ENCODE assay signal across 28 mouse cellular contexts in genomic region chr17:25934526-25934925, GRCm38 (mm10). TPM values are rescaled to one million over a fixed set of nuclear protein-coding genes. Genes with fewer than 3 reads are reported as not detected.
DNase-seq lines count a peak whose midpoint lies in the region; ATAC-seq lines count a peak whose summit lies in the region.
"Had no signal": no experiment of that assay in that cellular context is flagged by ENCODE, and none has a peak within 500 bp of the region (broad histone marks: within the 10 kb centered on the region; RNA-seq: fewer than 3 reads in every experiment).

No protein-coding gene starts in this region.

- H3K4me1 ChIP-seq in liver, embryonic 12.5 days: peaks cover 51% of the 10 kb centered on the region
- no peaks in the 10 kb centered on the region for H3K4me1 ChIP-seq in midbrain, embryonic 13.5 days (replicated peaks)
- H3K4me1 ChIP-seq in midbrain, embryonic 14.5 days (ENCODE audit: control insufficient read depth, insufficient read depth, low read length): no peaks in the 10 kb centered on the region
- H3K4me1 ChIP-seq in hindbrain, embryonic 10.5 days (replicated peaks): no peaks in the 10 kb centered on the region
- H3K4me1 ChIP-seq: forebrain, embryonic 12.5 days; forebrain, embryonic 15.5 days; heart, embryonic 12.5 days; heart, embryonic 15.5 days had no signal

- H3K27ac ChIP-seq in liver, embryonic 12.5 days: 0 out of 2 replicates have a peak overlapping the region, but pooled peaks have one; percentile 1
- no peak overlapping the region for H3K27ac ChIP-seq in midbrain, embryonic 13.5 days
- no peak overlapping the region for H3K27ac ChIP-seq in midbrain, embryonic 14.5 days (replicated peaks; ENCODE audit: low read depth, low read length)
- no peak overlapping the region for H3K27ac ChIP-seq in hindbrain, embryonic 10.5 days
- H3K27ac ChIP-seq: forebrain, embryonic 12.5 days; forebrain, embryonic 15.5 days; heart, embryonic 15.5 days; hindbrain, embryonic 14.5 days; hindbrain, postnatal 0 days had no signal

- peak overlapping the region; percentile 7; the same call in 1 of the 2 replicates for H3K4me2 ChIP-seq in liver, embryonic 12.5 days
- H3K4me2 ChIP-seq in midbrain, embryonic 13.5 days (replicated peaks): no peak overlapping the region
- H3K4me2 ChIP-seq in midbrain, embryonic 14.5 days (ENCODE audit: low read length): no peak overlapping the region
- H3K4me2 ChIP-seq: forebrain, embryonic 12.5 days; forebrain, embryonic 15.5 days; heart, embryonic 12.5 days; heart, embryonic 15.5 days; hindbrain, embryonic 14.5 days had no signal

- no peaks in the 10 kb centered on the region for H3K9me3 ChIP-seq in liver, embryonic 12.5 days (replicated peaks)
- no peaks in the 10 kb centered on the region for H3K9me3 ChIP-seq in midbrain, embryonic 13.5 days
- H3K9me3 ChIP-seq in midbrain, embryonic 14.5 days (ENCODE audit: control insufficient read depth, low read length): no peaks in the 10 kb centered on the region
- H3K9me3 ChIP-seq in hindbrain, embryonic 10.5 days: no peaks in the 10 kb centered on the region
- H3K9me3 ChIP-seq: forebrain, embryonic 12.5 days; forebrain, embryonic 15.5 days; G1E; heart, embryonic 12.5 days; heart, embryonic 15.5 days had no signal

- H3K27me3 ChIP-seq in liver, embryonic 12.5 days (replicated peaks): no peaks in the 10 kb centered on the region
- H3K27me3 ChIP-seq in midbrain, embryonic 13.5 days: no peaks in the 10 kb centered on the region
- no peaks in the 10 kb centered on the region for H3K27me3 ChIP-seq in midbrain, embryonic 14.5 days (ENCODE audit: control insufficient read depth, insufficient read depth, low read length)
- H3K27me3 ChIP-seq in hindbrain, embryonic 10.5 days (ENCODE audit: insufficient read depth, poor library complexity, severe bottlenecking): no peaks in the 10 kb centered on the region
- H3K27me3 ChIP-seq: CH12.LX; forebrain, embryonic 12.5 days; forebrain, embryonic 15.5 days; heart, embryonic 12.5 days; heart, embryonic 15.5 days; Patski had no signal

- ATAC-seq in liver, embryonic 12.5 days: no peak
- ATAC-seq in midbrain, embryonic 13.5 days: no peak
- no peak for ATAC-seq in midbrain, embryonic 14.5 days (ENCODE audit: low FRiP score, low TSS enrichment)
- ATAC-seq: forebrain, embryonic 15.5 days; hindbrain, postnatal 0 days; inflammation-experienced regulatory T-cells, adult 6 months; intestine, embryonic 16.5 days; Patski had no signal

- WGBS in liver, embryonic 12.5 days (ENCODE audit: insufficient replicate concordance): 96% methylated on average over 1 of the region's 1 CpGs
- 96% methylated on average over 1 of the region's 1 CpGs for WGBS in midbrain, embryonic 13.5 days
- 100% methylated on average over 1 of the region's 1 CpGs for WGBS in midbrain, embryonic 14.5 days
- WGBS in hindbrain, embryonic 10.5 days: 95% methylated on average over 1 of the region's 1 CpGs

- DNase-seq in adrenal gland, postnatal 10 days: peak; percentile 66
- no peak for DNase-seq in adrenal gland, adult 8-10 months
- DNase-seq in liver: no peak
- no peak for DNase-seq in midbrain, embryonic 14.5 days
- no peak for DNase-seq in hindbrain, embryonic 10.5 days (ENCODE audit: low spot score)
- DNase-seq: B cell, adult 2 months; cerebellum, adult 18-20 months; cerebellum, adult 9-10 months; cerebellum, postnatal 14 days; gastrocnemius, postnatal 25 days; heart, postnatal 10 days; heart, postnatal 36 days had no signal

- H3K4me3 ChIP-seq in liver, embryonic 12.5 days: no peak overlapping the region
- no peak overlapping the region for H3K4me3 ChIP-seq in midbrain, embryonic 13.5 days (replicated peaks)
- no peak overlapping the region for H3K4me3 ChIP-seq in midbrain, embryonic 14.5 days (replicated peaks; ENCODE audit: low read depth, low read length)
- no peak overlapping the region for H3K4me3 ChIP-seq in hindbrain, embryonic 10.5 days
- H3K4me3 ChIP-seq: forebrain, embryonic 12.5 days; forebrain, embryonic 15.5 days; heart, embryonic 12.5 days; heart, embryonic 15.5 days had no signal

- no peak overlapping the region for H3K9ac ChIP-seq in liver, embryonic 12.5 days
- H3K9ac ChIP-seq in midbrain, embryonic 13.5 days (replicated peaks): 0 out of 2 replicates have a peak overlapping the region, but pooled peaks have one; percentile 10
- H3K9ac ChIP-seq in midbrain, embryonic 14.5 days (replicated peaks; ENCODE audit: low read length): no peak overlapping the region
- H3K9ac ChIP-seq: forebrain, embryonic 12.5 days; forebrain, embryonic 15.5 days; heart, embryonic 12.5 days; heart, embryonic 15.5 days; hindbrain, embryonic 14.5 days had no signal

- H3K36me3 ChIP-seq in liver, embryonic 12.5 days: peaks cover 100% of the 10 kb centered on the region
- H3K36me3 ChIP-seq in midbrain, embryonic 13.5 days: peaks cover 79% of the 10 kb centered on the region
- H3K36me3 ChIP-seq in midbrain, embryonic 14.5 days (ENCODE audit: control insufficient read depth, insufficient read depth, low read length): peaks cover 74% of the 10 kb centered on the region
- H3K36me3 ChIP-seq in hindbrain, embryonic 10.5 days: peaks cover 88% of the 10 kb centered on the region

RNA-seq across cellular contexts. Expression of gene Pigq, which starts 10.2 kb away (rescaled TPM):
- total RNA-seq in adrenal gland, postnatal 10 days (2021): 100 to 1,000 TPM; 101 to 118 TPM
- total RNA-seq in adrenal gland, adult 8-10 months (2022): 100 to 1,000 TPM; 101 to 126 (median 111) TPM
- polyA plus RNA-seq in liver, embryonic 12.5 days (2016; fragmentation: Nextera tagmentation; extraction: Ambion mirVana): 161 and 171 TPM in 2 replicates
- 56.9 and 58.0 TPM in 2 replicates for polyA plus RNA-seq in midbrain, embryonic 13.5 days (2015; fragmentation: Nextera tagmentation; extraction: Ambion mirVana)
- 53.6 and 57.9 TPM in 2 replicates for polyA plus RNA-seq in midbrain, embryonic 14.5 days (2014; fragmentation: Nextera tagmentation; extraction: Ambion mirVana)
- polyA plus RNA-seq in hindbrain, embryonic 10.5 days (2016; fragmentation: Nextera tagmentation; extraction: Ambion mirVana): 65.4 and 72.6 TPM in 2 replicates

RNA-seq across cellular contexts. Expression of gene Nhlrc4, which starts 10.2 kb away (rescaled TPM):
- 1 to 10 TPM in 1 of 2 experiments, under 1 TPM in 1; 0.30 to 1.4 TPM for total RNA-seq in adrenal gland, postnatal 10 days (2021)
- not detected for total RNA-seq in adrenal gland, adult 8-10 months (2022)
- 5.0 and 7.3 TPM in 2 replicates for polyA plus RNA-seq in liver, embryonic 12.5 days (2016; fragmentation: Nextera tagmentation; extraction: Ambion mirVana)
- 0.12 TPM in 1 of 2 replicates, not detected in the other for polyA plus RNA-seq in midbrain, embryonic 13.5 days (2015; fragmentation: Nextera tagmentation; extraction: Ambion mirVana)
- 0.16 and 0.32 TPM in 2 replicates for polyA plus RNA-seq in midbrain, embryonic 14.5 days (2014; fragmentation: Nextera tagmentation; extraction: Ambion mirVana)
- 0.21 and 0.55 TPM in 2 replicates for polyA plus RNA-seq in hindbrain, embryonic 10.5 days (2016; fragmentation: Nextera tagmentation; extraction: Ambion mirVana)
- total RNA-seq: CH12.LX; gastrocnemius, adult 8-10 months; gastrocnemius, postnatal 25 days; heart, postnatal 10 days had no signal
- polyA plus RNA-seq: embryonic facial prominence, embryonic 11.5 days; forebrain, embryonic 15.5 days; hindbrain, embryonic 14.5 days; inflammation-experienced regulatory T-cells, adult 6 months had no signal

RNA-seq across cellular contexts. Expression of gene Rab40c, which starts 15.0 kb away (rescaled TPM):
- 10 to 100 TPM; 16.9 to 25.6 TPM for total RNA-seq in adrenal gland, postnatal 10 days (2021)
- 10 to 100 TPM; 33.9 to 65.0 (median 36.3) TPM for total RNA-seq in adrenal gland, adult 8-10 months (2022)
- polyA plus RNA-seq in liver, embryonic 12.5 days (2016; fragmentation: Nextera tagmentation; extraction: Ambion mirVana): 9.9 and 11.8 TPM in 2 replicates
- 44.3 and 47.1 TPM in 2 replicates for polyA plus RNA-seq in midbrain, embryonic 13.5 days (2015; fragmentation: Nextera tagmentation; extraction: Ambion mirVana)
- polyA plus RNA-seq in midbrain, embryonic 14.5 days (2014; fragmentation: Nextera tagmentation; extraction: Ambion mirVana): 29.4 and 46.9 TPM in 2 replicates
- 33.4 and 43.4 TPM in 2 replicates for polyA plus RNA-seq in hindbrain, embryonic 10.5 days (2016; fragmentation: Nextera tagmentation; extraction: Ambion mirVana)

RNA-seq across cellular contexts. Expression of gene A930017K11Rik, which starts 17.8 kb away (rescaled TPM):
- total RNA-seq in adrenal gland, postnatal 10 days (2021): not detected
- total RNA-seq in adrenal gland, adult 8-10 months (2022): not detected
- 0.36 and 0.49 TPM in 2 replicates for polyA plus RNA-seq in liver, embryonic 12.5 days (2016; fragmentation: Nextera tagmentation; extraction: Ambion mirVana)
- 0.48 and 0.62 TPM in 2 replicates for polyA plus RNA-seq in midbrain, embryonic 13.5 days (2015; fragmentation: Nextera tagmentation; extraction: Ambion mirVana)
- 3.3 and 5.2 TPM in 2 replicates for polyA plus RNA-seq in midbrain, embryonic 14.5 days (2014; fragmentation: Nextera tagmentation; extraction: Ambion mirVana)
- polyA plus RNA-seq in hindbrain, embryonic 10.5 days (2016; fragmentation: Nextera tagmentation; extraction: Ambion mirVana): 0.25 and 0.34 TPM in 2 replicates
- total RNA-seq: CH12.LX; G1E; gastrocnemius, adult 8-10 months; gastrocnemius, postnatal 25 days; heart, postnatal 10 days had no signal
- polyA plus RNA-seq: embryonic facial prominence, embryonic 14.5 days; inflammation-experienced regulatory T-cells, adult 6 months had no signal

RNA-seq across cellular contexts. Expression of gene Capn15, which starts 51.1 kb away (rescaled TPM):
- total RNA-seq in adrenal gland, postnatal 10 days (2021): 10 to 100 TPM; 15.8 to 16.2 TPM
- 10 to 100 TPM; 20.1 to 34.6 (median 24.9) TPM for total RNA-seq in adrenal gland, adult 8-10 months (2022)
- 20.4 and 21.3 TPM in 2 replicates for polyA plus RNA-seq in liver, embryonic 12.5 days (2016; fragmentation: Nextera tagmentation; extraction: Ambion mirVana)
- polyA plus RNA-seq in midbrain, embryonic 13.5 days (2015; fragmentation: Nextera tagmentation; extraction: Ambion mirVana): 19.1 and 21.1 TPM in 2 replicates
- polyA plus RNA-seq in midbrain, embryonic 14.5 days (2014; fragmentation: Nextera tagmentation; extraction: Ambion mirVana): 21.1 and 25.7 TPM in 2 replicates
- polyA plus RNA-seq in hindbrain, embryonic 10.5 days (2016; fragmentation: Nextera tagmentation; extraction: Ambion mirVana): 32.4 and 35.0 TPM in 2 replicates
